Mouse (Mus musculus): Measurements from ENCODE around the gene E2f7. TPM values are rescaled to one million over a fixed set of nuclear protein-coding genes. Genes with fewer than 3 reads are reported as not detected.

Gene E2f7
- total RNA-seq, 2 experiments from 2014 or later, result 8.9 to 12.1 TPM

DNA sequence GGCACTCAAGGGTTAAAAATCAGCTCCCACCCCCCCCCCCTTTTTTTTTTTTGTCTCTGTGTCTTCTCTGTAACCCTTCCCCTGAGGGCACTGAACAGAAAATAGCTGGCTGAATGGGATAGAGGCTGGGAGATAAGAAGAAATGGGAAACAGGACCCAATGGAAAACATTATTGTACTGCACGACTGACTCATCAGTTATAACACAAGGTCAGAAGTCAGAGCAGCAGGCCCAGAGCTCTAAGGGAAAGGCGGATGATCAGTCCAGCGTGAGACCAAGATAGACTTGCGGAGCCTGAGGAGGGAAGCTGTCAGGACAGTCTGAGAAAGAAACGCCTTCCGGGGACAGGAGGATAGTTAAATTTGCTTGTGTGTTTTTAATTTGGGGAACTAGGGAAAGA is 87.1 kb downstream of the E2f7 start:
- ATAC-seq (replicated peaks; ENCODE audit: low FRiP score, poor library complexity, severe bottlenecking), result no peak

DNA sequence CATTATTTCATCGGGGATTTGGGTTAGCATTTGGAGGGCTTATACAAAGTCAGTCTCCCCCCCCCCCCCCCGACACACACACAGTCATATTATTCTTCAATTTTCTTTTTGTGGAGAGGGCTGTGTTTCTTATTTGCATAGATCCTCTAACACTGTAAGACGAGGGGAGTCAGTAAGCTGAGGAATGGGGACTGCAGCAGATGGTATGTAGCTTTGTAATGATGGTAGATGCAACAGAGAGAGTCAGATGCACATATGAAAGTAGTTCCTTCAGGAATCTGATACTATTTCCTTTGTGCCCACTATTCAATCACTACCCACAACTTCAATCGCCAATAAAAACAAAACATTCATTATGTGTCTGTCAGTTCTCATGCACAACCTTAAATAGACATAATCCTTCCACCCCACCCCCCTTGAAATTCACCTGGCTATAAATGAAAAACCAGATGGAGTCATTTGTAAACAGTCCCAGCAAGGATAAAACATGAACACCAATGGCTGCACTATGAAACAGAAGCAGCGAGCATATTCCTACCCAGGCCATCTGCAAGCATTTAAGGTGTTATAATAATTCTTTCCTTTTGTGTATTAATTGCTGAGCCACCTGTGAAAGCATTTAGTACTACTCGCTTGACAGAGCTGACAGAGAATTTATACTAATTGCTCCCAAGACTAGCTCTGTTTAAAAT is 90.0 kb downstream of the E2f7 start:
- ATAC-seq (replicated peaks; ENCODE audit: low FRiP score, poor library complexity, severe bottlenecking), result no peak

Other genes starting within 250 kb of the E2f7 start
- gene Csrp2, start 174.3 kb downstream of the E2f7 start, total RNA-seq (2015; ENCODE audit: low replicate concordance), result 31.7 TPM in 1 of 2 replicates, not detected in the other
- 3.2 and 11.5 TPM in 2 replicates for gene Csrp2, start 174.3 kb downstream of the E2f7 start, total RNA-seq (2017; ENCODE audit: low replicate concordance)

Measured in erythroblast, adult 5-6 weeks (primary cell).